Mouse (Mus musculus) olfactory bulb, adult 2 months (tissue): ENCODE measurements around the gene Lrrc1. TPM values are rescaled to one million over a fixed set of nuclear protein-coding genes. Genes with fewer than 3 reads are reported as not detected.

Experiments
- H3K27ac ChIP-seq: fragments of 200-500 bp; 2 replicates; pipeline ENCODE4 v1.5.1; 2012; ENCODE audit warnings: low read depth, low read length; ENCODE audit not compliant: insufficient read depth
- H3K4me1 ChIP-seq: fragments of 200-500 bp; 2 replicates; pipeline ENCODE4 v1.6.1; 2012; ENCODE audit warnings: low read length; ENCODE audit not compliant: control insufficient read depth, insufficient read depth
- H3K4me3 ChIP-seq: fragments of 200-500 bp; 2 replicates; pipeline ENCODE4 v1.5.1; 2012; ENCODE audit warnings: mild to moderate bottlenecking, low read depth, low read length, moderate library complexity; ENCODE audit not compliant: insufficient read depth
- CTCF ChIP-seq: fragments of 200-500 bp; IDR thresholded peaks from 2 replicates; pipeline ENCODE4 v1.5.1; 2012; ENCODE audit warnings: low read depth, mild to moderate bottlenecking, low read length, moderate library complexity; ENCODE audit not compliant: insufficient read depth
- POLR2A ChIP-seq: fragments of 200-500 bp; IDR thresholded peaks from 2 replicates; pipeline ENCODE4 v1.6.1; 2012; ENCODE audit warnings: mild to moderate bottlenecking, low read depth, low read length, moderate library complexity; ENCODE audit not compliant: insufficient read depth
- WGBS: fragments of 180-500 bp; shearing (Covaris S2); methylation state at CpG from one replicate; pipeline ENCODE4 v1.1.7; 2018; 5-methylcytosine and 5-hydroxymethylcytosine counted together
- polyA plus RNA-seq: library from polyadenylated mRNA; stranded (reverse); fragments of >200 nt; gene quantifications from 2 replicates; pipeline ENCODE4 v1.2.4, GENCODE M21; 2012; ENCODE audit warnings: low replicate concordance; ENCODE audit not compliant: missing spikeins, insufficient read depth, insufficient read length

The Lrrc1 gene
- not detected in 2 replicates for polyA plus RNA-seq

GRCm38 (mm10) chr9:77544354-77545067, at the start of gene Lrrc1:
Gene Lrrc1 (minus strand): TSS chr9:77544870.
- peak within 1 kb of the TSS; percentile 88 for H3K4me3 ChIP-seq
- under 1% methylated on average over 88 of the region's 88 CpGs for WGBS
- peak within 1 kb of the TSS; percentile 21; the same call in 1 of the 2 replicates for H3K27ac ChIP-seq

DNA sequence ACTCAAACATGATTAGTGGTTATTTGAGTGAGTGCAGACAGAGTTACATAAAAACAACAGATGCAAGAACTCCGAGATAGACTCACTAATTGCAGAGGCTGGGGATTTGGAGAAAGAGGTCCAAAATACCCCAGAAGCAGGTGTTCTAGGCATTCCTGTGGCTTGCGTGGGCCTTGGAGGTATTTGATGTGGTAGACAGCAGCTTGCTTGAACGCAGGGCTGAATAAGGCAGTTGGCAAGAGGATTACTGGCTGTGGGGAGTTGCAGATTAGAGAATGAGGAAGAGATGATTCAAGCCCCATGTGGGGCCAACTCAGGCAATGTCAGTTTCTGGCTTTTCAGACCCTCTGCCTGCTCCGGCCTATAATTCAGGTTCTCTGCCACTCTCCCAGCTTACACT, 47.8 kb upstream of the Lrrc1 start:
- no peak overlapping the region for H3K27ac ChIP-seq
- H3K4me1 ChIP-seq: peaks cover 5% of the 10 kb centered on the region; the same call in 1 of the 2 replicates
- 56% methylated on average over 4 of the region's 4 CpGs for WGBS
- H3K4me3 ChIP-seq: no peak overlapping the region
- no peak for TF ChIP-seq CTCF
- TF ChIP-seq POLR2A: no peak

More at GRCm38 (mm10) chr9:77544354-77545067, at the start of gene Lrrc1:
- H3K4me1 ChIP-seq: peaks cover 12% of the 10 kb centered on the region
- TF ChIP-seq CTCF (no peak), POLR2A (peak; percentile 68; the same call in 1 of the 2 replicates)

GRCm38 (mm10) chr9:77589496-77589895, 44.8 kb upstream of the Lrrc1 start:
- TF ChIP-seq POLR2A (no peak), CTCF (no peak)
- Histone ChIP-seq H3K4me1 (peaks cover 5% of the 10 kb centered on the region; the same call in 1 of the 2 replicates), H3K27ac (no peak overlapping the region), H3K4me3 (no peak overlapping the region)
- WGBS: 63% methylated on average over 2 of the region's 2 CpGs

GRCm38 (mm10) chr9:77587616-77588015, 42.9 kb upstream of the Lrrc1 start:
- 79% methylated on average over 7 of the region's 7 CpGs for WGBS
- peaks cover 8% of the 10 kb centered on the region; the same call in 1 of the 2 replicates for H3K4me1 ChIP-seq
- H3K27ac ChIP-seq: no peak overlapping the region
- TF ChIP-seq CTCF (no peak), POLR2A (no peak)
- H3K4me3 ChIP-seq: no peak overlapping the region

DNA sequence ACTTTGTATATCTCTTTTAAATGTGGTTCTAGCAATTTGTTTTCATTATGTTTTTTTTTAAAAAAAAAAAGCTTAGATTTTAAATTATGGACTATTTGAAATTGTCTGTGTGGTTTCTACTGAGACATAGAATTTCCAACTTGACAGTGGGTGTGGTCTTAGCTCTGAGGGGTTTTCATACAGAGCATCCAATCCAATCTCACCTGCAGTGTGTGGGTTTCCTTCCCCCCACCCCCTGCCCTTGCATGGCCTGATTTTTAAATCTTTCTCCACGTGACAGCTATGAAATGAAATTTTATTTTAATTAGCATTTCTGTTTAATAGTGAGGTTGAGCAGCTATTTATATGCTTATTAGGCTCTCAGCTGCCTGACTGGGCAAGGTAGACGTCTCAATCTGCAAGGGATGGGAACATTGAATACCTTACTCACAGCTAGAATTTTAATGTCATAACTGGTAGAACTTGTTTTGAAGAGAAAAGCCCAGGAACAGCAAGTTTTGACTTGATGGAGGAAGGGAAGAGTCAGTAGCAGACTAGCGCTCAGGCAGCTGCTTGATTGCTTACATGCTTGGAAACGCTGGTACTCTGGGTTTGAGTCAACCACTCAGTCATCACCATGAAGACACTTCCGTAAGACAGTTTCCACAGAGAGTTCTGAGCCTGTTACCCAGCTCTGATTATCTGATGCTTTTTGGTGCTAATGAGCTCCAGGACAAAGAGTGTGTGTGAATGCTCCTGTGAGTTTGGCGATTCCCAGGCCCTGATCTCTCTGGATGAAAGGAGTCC, 42.3 kb upstream of the Lrrc1 start:
- H3K27ac ChIP-seq: no peak overlapping the region
- WGBS: 64% methylated on average over 6 of the region's 6 CpGs
- no peak for TF ChIP-seq POLR2A
- peaks cover 7% of the 10 kb centered on the region for H3K4me1 ChIP-seq
- no peak overlapping the region for H3K4me3 ChIP-seq

DNA sequence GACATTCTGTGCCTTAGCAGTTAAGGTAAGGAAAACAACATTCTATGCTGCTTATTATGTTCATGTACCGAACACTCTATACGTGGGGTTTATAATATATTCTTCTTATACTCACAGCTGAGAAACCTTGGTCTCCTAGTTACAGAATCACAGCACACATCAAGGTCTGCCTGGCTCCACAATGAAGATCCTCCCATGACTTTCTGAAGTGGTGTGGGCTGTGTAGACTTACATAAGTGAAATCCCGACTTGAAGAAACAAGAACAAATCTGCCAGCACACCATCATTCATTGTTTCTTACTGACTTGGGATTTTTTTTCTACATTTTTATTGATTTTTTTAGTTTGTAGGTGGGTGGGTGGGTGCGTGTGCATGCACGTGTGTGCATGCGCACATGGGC, 40.1 kb upstream of the Lrrc1 start:
- peaks cover 10% of the 10 kb centered on the region for H3K4me1 ChIP-seq
- WGBS: 88% methylated on average over 6 of the region's 6 CpGs
- TF ChIP-seq POLR2A (no peak), CTCF (no peak)
- no peak overlapping the region for H3K4me3 ChIP-seq
- no peak overlapping the region for H3K27ac ChIP-seq

- Histone ChIP-seq H3K27ac (no peak overlapping the region), H3K4me1 (peaks cover 10% of the 10 kb centered on the region), H3K4me3 (no peak overlapping the region)
- 64% methylated on average over 2 of the region's 2 CpGs for WGBS
- no peak for TF ChIP-seq POLR2A
- no peak for TF ChIP-seq CTCF
Observed at GRCm38 (mm10) chr9:77583302-77583701, 38.6 kb upstream of the Lrrc1 start.

DNA sequence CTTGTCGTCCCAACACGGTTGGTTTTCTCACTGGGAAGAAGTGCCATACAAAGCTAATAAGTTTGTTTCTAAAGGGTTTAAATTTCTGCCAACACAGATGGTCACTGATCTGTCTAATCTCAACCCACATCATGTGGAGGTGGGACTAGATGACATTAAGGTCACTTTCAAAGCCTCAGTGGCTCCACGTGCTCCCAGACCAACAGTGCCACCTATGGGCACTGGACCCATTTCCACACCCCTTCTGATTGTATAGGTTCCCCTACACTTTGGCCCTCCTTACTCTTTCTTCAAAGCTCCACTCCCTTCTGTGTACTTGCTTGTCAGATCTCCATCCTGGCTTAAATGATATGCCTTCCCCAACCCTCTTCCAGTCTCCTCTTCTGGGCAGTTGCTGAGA, 35.2 kb upstream of the Lrrc1 start:
- WGBS: 85% methylated on average over 3 of the region's 3 CpGs
- TF ChIP-seq CTCF (no peak), POLR2A (no peak)
- H3K4me1 ChIP-seq: peaks cover 10% of the 10 kb centered on the region
- H3K4me3 ChIP-seq: no peak overlapping the region
- no peak overlapping the region for H3K27ac ChIP-seq

DNA sequence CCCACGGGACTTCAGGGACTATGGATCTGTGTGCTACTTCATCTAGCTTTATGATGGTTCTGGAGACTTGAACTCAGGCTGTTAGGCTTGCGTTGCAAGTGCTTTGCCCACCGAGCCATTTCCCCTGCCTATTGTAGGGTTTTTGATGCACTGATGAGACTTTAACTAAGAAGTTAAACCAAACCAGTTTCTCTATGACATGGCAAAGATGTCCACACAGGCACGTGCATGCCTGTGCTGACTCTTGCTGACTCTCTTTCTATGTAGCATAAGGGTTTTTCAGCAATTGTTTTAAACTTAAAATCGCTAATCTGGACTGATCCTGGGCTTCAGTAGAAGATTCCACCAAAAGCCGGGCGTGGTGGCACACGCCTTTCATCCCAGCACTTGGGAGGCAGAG, 33.3 kb upstream of the Lrrc1 start:
- H3K27ac ChIP-seq: no peak overlapping the region
- TF ChIP-seq POLR2A (no peak), CTCF (no peak)
- WGBS: 97% methylated on average over 8 of the region's 8 CpGs
- peaks cover 7% of the 10 kb centered on the region for H3K4me1 ChIP-seq
- no peak overlapping the region for H3K4me3 ChIP-seq
